Mouse (Mus musculus): ENCODE measurements around the gene Tmem95. TPM values are rescaled to one million over a fixed set of nuclear protein-coding genes. Genes with fewer than 3 reads are reported as not detected.

Gene Tmem95
- polyA plus RNA-seq, 1 experiment = not detected

GRCm38 (mm10) chr11:69854680-69855079 lies 23.1 kb downstream of the Tmem95 start:
- no peaks in the 10 kb centered on the region for H3K4me1 ChIP-seq (ENCODE audit: control insufficient read depth, insufficient read depth, low read length)
- TF ChIP-seq POLR2A (IDR thresholded peaks at IDR 0.05; ENCODE audit: extremely low read depth, insufficient read depth, low read length) (no peak), CTCF (IDR thresholded peaks at IDR 0.05; ENCODE audit: extremely low read depth, insufficient read depth, low read length) (no peak)
- H3K4me3 ChIP-seq (ENCODE audit: insufficient read depth, low read length) = no peak overlapping the region
- no peak overlapping the region for H3K27ac ChIP-seq (ENCODE audit: insufficient read depth, low read length)

- no peak for TF ChIP-seq CTCF (IDR thresholded peaks at IDR 0.05; ENCODE audit: extremely low read depth, insufficient read depth, low read length)
- Histone ChIP-seq H3K4me1 (ENCODE audit: control insufficient read depth, insufficient read depth, low read length) (no peaks in the 10 kb centered on the region), H3K4me3 (ENCODE audit: insufficient read depth, low read length) (no peak overlapping the region), H3K27ac (ENCODE audit: insufficient read depth, low read length) (no peak overlapping the region)
Measured at GRCm38 (mm10) chr11:69853994-69854393, 23.8 kb downstream of the Tmem95 start.

GRCm38 (mm10) chr11:69850754-69851153 lies 27.1 kb downstream of the Tmem95 start:
- Histone ChIP-seq H3K4me3 (ENCODE audit: insufficient read depth, low read length) (no peak overlapping the region), H3K27ac (ENCODE audit: insufficient read depth, low read length) (no peak overlapping the region), H3K4me1 (ENCODE audit: control insufficient read depth, insufficient read depth, low read length) (no peaks in the 10 kb centered on the region)
- TF ChIP-seq POLR2A (IDR thresholded peaks at IDR 0.05; ENCODE audit: extremely low read depth, insufficient read depth, low read length) = no peak
- no peak for TF ChIP-seq CTCF (IDR thresholded peaks at IDR 0.05; ENCODE audit: extremely low read depth, insufficient read depth, low read length)

GRCm38 (mm10) chr11:69849884-69850283 lies 27.9 kb downstream of the Tmem95 start:
- Histone ChIP-seq H3K4me1 (ENCODE audit: control insufficient read depth, insufficient read depth, low read length) (no peaks in the 10 kb centered on the region), H3K4me3 (ENCODE audit: insufficient read depth, low read length) (no peak overlapping the region), H3K27ac (ENCODE audit: insufficient read depth, low read length) (no peak overlapping the region)
- no peak for TF ChIP-seq POLR2A (IDR thresholded peaks at IDR 0.05; ENCODE audit: extremely low read depth, insufficient read depth, low read length)
- no peak for TF ChIP-seq CTCF (IDR thresholded peaks at IDR 0.05; ENCODE audit: extremely low read depth, insufficient read depth, low read length)

- Histone ChIP-seq H3K27ac (ENCODE audit: insufficient read depth, low read length) (no peak overlapping the region), H3K4me1 (ENCODE audit: control insufficient read depth, insufficient read depth, low read length) (no peaks in the 10 kb centered on the region)
- TF ChIP-seq POLR2A (IDR thresholded peaks at IDR 0.05; ENCODE audit: extremely low read depth, insufficient read depth, low read length) = no peak
- TF ChIP-seq CTCF (IDR thresholded peaks at IDR 0.05; ENCODE audit: extremely low read depth, insufficient read depth, low read length) = no peak
Measured at GRCm38 (mm10) chr11:69849128-69849527, 28.7 kb downstream of the Tmem95 start.

GRCm38 (mm10) chr11:69848021-69848420 lies 29.8 kb downstream of the Tmem95 start:
- no peak overlapping the region for H3K27ac ChIP-seq (ENCODE audit: insufficient read depth, low read length)
- H3K4me1 ChIP-seq (ENCODE audit: control insufficient read depth, insufficient read depth, low read length) = no peaks in the 10 kb centered on the region
- H3K4me3 ChIP-seq (ENCODE audit: insufficient read depth, low read length) = no peak overlapping the region
- TF ChIP-seq CTCF (IDR thresholded peaks at IDR 0.05; ENCODE audit: extremely low read depth, insufficient read depth, low read length) (no peak), POLR2A (IDR thresholded peaks at IDR 0.05; ENCODE audit: extremely low read depth, insufficient read depth, low read length) (no peak)

More at GRCm38 (mm10) chr11:69849128-69849527, 28.7 kb downstream of the Tmem95 start:
- H3K4me3 ChIP-seq (ENCODE audit: insufficient read depth, low read length) = no peak overlapping the region

- Histone ChIP-seq H3K27ac (ENCODE audit: insufficient read depth, low read length) (no peak overlapping the region), H3K4me3 (ENCODE audit: insufficient read depth, low read length) (peak overlapping the region; percentile 59), H3K4me1 (ENCODE audit: control insufficient read depth, insufficient read depth, low read length) (no peaks in the 10 kb centered on the region)
- TF ChIP-seq POLR2A (IDR thresholded peaks at IDR 0.05; ENCODE audit: extremely low read depth, insufficient read depth, low read length) = no peak
- TF ChIP-seq CTCF (IDR thresholded peaks at IDR 0.05; ENCODE audit: extremely low read depth, insufficient read depth, low read length) = no peak
Measured at GRCm38 (mm10) chr11:69846738-69847688, 30.8 kb downstream of the Tmem95 start.

- Histone ChIP-seq H3K4me3 (ENCODE audit: insufficient read depth, low read length) (peak within 1 kb of the TSS; percentile 59), H3K27ac (ENCODE audit: insufficient read depth, low read length) (peak within 1 kb of the TSS; percentile 53), H3K4me1 (ENCODE audit: control insufficient read depth, insufficient read depth, low read length) (no peaks in the 10 kb centered on the region)
- TF ChIP-seq POLR2A (IDR thresholded peaks at IDR 0.05; ENCODE audit: extremely low read depth, insufficient read depth, low read length) = peak; percentile 59; the same call in 1 of the 2 replicates
- TF ChIP-seq CTCF (IDR thresholded peaks at IDR 0.05; ENCODE audit: extremely low read depth, insufficient read depth, low read length) = no peak
Measured at GRCm38 (mm10) chr11:69846198-69846680, 31.6 kb downstream of the Tmem95 start, which contains the start of gene Plscr3. TSS of gene Plscr3 (plus strand) at chr11:69846376.

- TF ChIP-seq CTCF (IDR thresholded peaks at IDR 0.05; ENCODE audit: extremely low read depth, insufficient read depth, low read length) (no peak), POLR2A (IDR thresholded peaks at IDR 0.05; ENCODE audit: extremely low read depth, insufficient read depth, low read length) (no peak)
- Histone ChIP-seq H3K4me1 (ENCODE audit: control insufficient read depth, insufficient read depth, low read length) (peaks cover 1% of the 10 kb centered on the region), H3K27ac (ENCODE audit: insufficient read depth, low read length) (peak overlapping the region; percentile 36; the same call in 1 of the 2 replicates), H3K4me3 (ENCODE audit: insufficient read depth, low read length) (peak overlapping the region; percentile 76)
Measured at GRCm38 (mm10) chr11:69838714-69839104, 39.1 kb downstream of the Tmem95 start.

Data from cortical plate, adult 2 months (tissue).